Mouse (Mus musculus): Measurements from ENCODE around the gene Disp1. TPM values are rescaled to one million over a fixed set of nuclear protein-coding genes. Genes with fewer than 3 reads are reported as not detected.

Disp1 gene
- polyA plus RNA-seq, 1 experiment from 2014 or later, result 7.5 TPM

- Histone ChIP-seq H3K9me3 (ENCODE audit: control insufficient read depth, low read length) (no peaks in the 10 kb centered on the region), H3K36me3 (ENCODE audit: control insufficient read depth, insufficient read depth, low read length) (no peaks in the 10 kb centered on the region), H3K4me1 (ENCODE audit: control insufficient read depth, insufficient read depth, low read depth, low read length) (no peaks in the 10 kb centered on the region), H3K27ac (ENCODE audit: low read depth, low read length) (no peak overlapping the region), H3K9ac (ENCODE audit: low read depth, low read length) (no peak overlapping the region), H3K4me3 (ENCODE audit: low read length) (no peak overlapping the region), H3K27me3 (replicated peaks; ENCODE audit: control insufficient read depth, insufficient read depth, low read length) (no peaks in the 10 kb centered on the region), H3K4me2 (ENCODE audit: low read length) (no peak overlapping the region)
- WGBS, result 72% methylated on average over 6 of the region's 6 CpGs
- ATAC-seq, result no peak
Observed at GRCm38 (mm10) chr1:183212757-183213211, 8.5 kb downstream of the Disp1 start.

GRCm38 (mm10) chr1:183210115-183210514, 11.2 kb downstream of the Disp1 start:
- Histone ChIP-seq H3K9ac (ENCODE audit: low read depth, low read length) (no peak overlapping the region), H3K27ac (ENCODE audit: low read depth, low read length) (no peak overlapping the region), H3K4me3 (ENCODE audit: low read length) (no peak overlapping the region), H3K9me3 (ENCODE audit: control insufficient read depth, low read length) (no peaks in the 10 kb centered on the region), H3K4me2 (ENCODE audit: low read length) (no peak overlapping the region), H3K4me1 (ENCODE audit: control insufficient read depth, insufficient read depth, low read depth, low read length) (no peaks in the 10 kb centered on the region), H3K36me3 (ENCODE audit: control insufficient read depth, insufficient read depth, low read length) (no peaks in the 10 kb centered on the region), H3K27me3 (replicated peaks; ENCODE audit: control insufficient read depth, insufficient read depth, low read length) (no peaks in the 10 kb centered on the region)
- ATAC-seq, result no peak
- 89% methylated on average over 8 of the region's 8 CpGs for WGBS

GRCm38 (mm10) chr1:183207623-183208022, 13.7 kb downstream of the Disp1 start:
- no peaks in the 10 kb centered on the region for H3K4me1 ChIP-seq (ENCODE audit: control insufficient read depth, insufficient read depth, low read depth, low read length)
- no peak overlapping the region for H3K27ac ChIP-seq (ENCODE audit: low read depth, low read length)
- H3K9me3 ChIP-seq (ENCODE audit: control insufficient read depth, low read length), result no peaks in the 10 kb centered on the region
- H3K27me3 ChIP-seq (replicated peaks; ENCODE audit: control insufficient read depth, insufficient read depth, low read length), result no peaks in the 10 kb centered on the region
- H3K4me2 ChIP-seq (ENCODE audit: low read length), result no peak overlapping the region
- 93% methylated on average over 6 of the region's 6 CpGs for WGBS
- ATAC-seq, result no peak
- no peak overlapping the region for H3K9ac ChIP-seq (ENCODE audit: low read depth, low read length)
- H3K36me3 ChIP-seq (ENCODE audit: control insufficient read depth, insufficient read depth, low read length), result no peaks in the 10 kb centered on the region
- no peak overlapping the region for H3K4me3 ChIP-seq (ENCODE audit: low read length)

- no peaks in the 10 kb centered on the region for H3K36me3 ChIP-seq (ENCODE audit: control insufficient read depth, insufficient read depth, low read length)
- H3K9ac ChIP-seq (ENCODE audit: low read depth, low read length), result no peak overlapping the region
- H3K9me3 ChIP-seq (ENCODE audit: control insufficient read depth, low read length), result no peaks in the 10 kb centered on the region
- H3K4me3 ChIP-seq (ENCODE audit: low read length), result no peak overlapping the region
- no peaks in the 10 kb centered on the region for H3K4me1 ChIP-seq (ENCODE audit: control insufficient read depth, insufficient read depth, low read depth, low read length)
- H3K4me2 ChIP-seq (ENCODE audit: low read length), result no peak overlapping the region
- no peaks in the 10 kb centered on the region for H3K27me3 ChIP-seq (replicated peaks; ENCODE audit: control insufficient read depth, insufficient read depth, low read length)
- 72% methylated on average over 3 of the region's 3 CpGs for WGBS
- no peak for ATAC-seq
- no peak overlapping the region for H3K27ac ChIP-seq (ENCODE audit: low read depth, low read length)
Observed at GRCm38 (mm10) chr1:183207141-183207540, 14.2 kb downstream of the Disp1 start.

GRCm38 (mm10) chr1:183200926-183201325, 20.4 kb downstream of the Disp1 start:
- Histone ChIP-seq H3K36me3 (ENCODE audit: control insufficient read depth, insufficient read depth, low read length) (no peaks in the 10 kb centered on the region), H3K9ac (ENCODE audit: low read depth, low read length) (no peak overlapping the region), H3K4me3 (ENCODE audit: low read length) (no peak overlapping the region), H3K4me1 (ENCODE audit: control insufficient read depth, insufficient read depth, low read depth, low read length) (no peaks in the 10 kb centered on the region), H3K27me3 (replicated peaks; ENCODE audit: control insufficient read depth, insufficient read depth, low read length) (no peaks in the 10 kb centered on the region), H3K4me2 (ENCODE audit: low read length) (no peak overlapping the region), H3K9me3 (ENCODE audit: control insufficient read depth, low read length) (no peaks in the 10 kb centered on the region), H3K27ac (ENCODE audit: low read depth, low read length) (no peak overlapping the region)
- ATAC-seq, result no peak
- 87% methylated on average over 5 of the region's 5 CpGs for WGBS

GRCm38 (mm10) chr1:183194763-183195162, 26.6 kb downstream of the Disp1 start:
- Histone ChIP-seq H3K4me2 (ENCODE audit: low read length) (no peak overlapping the region), H3K9ac (ENCODE audit: low read depth, low read length) (no peak overlapping the region), H3K4me3 (ENCODE audit: low read length) (no peak overlapping the region), H3K27me3 (replicated peaks; ENCODE audit: control insufficient read depth, insufficient read depth, low read length) (no peaks in the 10 kb centered on the region), H3K27ac (ENCODE audit: low read depth, low read length) (no peak overlapping the region), H3K4me1 (ENCODE audit: control insufficient read depth, insufficient read depth, low read depth, low read length) (no peaks in the 10 kb centered on the region; the same call in 1 of the 2 replicates), H3K36me3 (ENCODE audit: control insufficient read depth, insufficient read depth, low read length) (no peaks in the 10 kb centered on the region), H3K9me3 (ENCODE audit: control insufficient read depth, low read length) (no peaks in the 10 kb centered on the region)
- ATAC-seq, result no peak
- WGBS, result 83% methylated on average over 18 of the region's 18 CpGs

- no peak overlapping the region for H3K27ac ChIP-seq (ENCODE audit: low read depth, low read length)
- no peaks in the 10 kb centered on the region for H3K36me3 ChIP-seq (ENCODE audit: control insufficient read depth, insufficient read depth, low read length)
- H3K4me3 ChIP-seq (ENCODE audit: low read length), result no peak overlapping the region
- no peak overlapping the region for H3K4me2 ChIP-seq (ENCODE audit: low read length)
- H3K9me3 ChIP-seq (ENCODE audit: control insufficient read depth, low read length), result no peaks in the 10 kb centered on the region
- no peak for ATAC-seq
- H3K27me3 ChIP-seq (replicated peaks; ENCODE audit: control insufficient read depth, insufficient read depth, low read length), result no peaks in the 10 kb centered on the region
- no peak overlapping the region for H3K9ac ChIP-seq (ENCODE audit: low read depth, low read length)
- H3K4me1 ChIP-seq (ENCODE audit: control insufficient read depth, insufficient read depth, low read depth, low read length), result no peaks in the 10 kb centered on the region; the same call in 1 of the 2 replicates
- 78% methylated on average over 5 of the region's 5 CpGs for WGBS
Observed at GRCm38 (mm10) chr1:183194151-183194550, 27.2 kb downstream of the Disp1 start.

GRCm38 (mm10) chr1:183191398-183191797, 29.9 kb downstream of the Disp1 start:
- 49% methylated on average over 10 of the region's 10 CpGs for WGBS

GRCm38 (mm10) chr1:183190456-183190855, 30.9 kb downstream of the Disp1 start:
- WGBS, result 65% methylated on average over 9 of the region's 9 CpGs
- Histone ChIP-seq H3K27me3 (replicated peaks; ENCODE audit: control insufficient read depth, insufficient read depth, low read length) (no peaks in the 10 kb centered on the region), H3K4me1 (ENCODE audit: control insufficient read depth, insufficient read depth, low read depth, low read length) (no peaks in the 10 kb centered on the region; the same call in 1 of the 2 replicates), H3K9ac (ENCODE audit: low read depth, low read length) (no peak overlapping the region), H3K4me2 (ENCODE audit: low read length) (no peak overlapping the region), H3K36me3 (ENCODE audit: control insufficient read depth, insufficient read depth, low read length) (no peaks in the 10 kb centered on the region), H3K9me3 (ENCODE audit: control insufficient read depth, low read length) (no peaks in the 10 kb centered on the region), H3K4me3 (ENCODE audit: low read length) (no peak overlapping the region), H3K27ac (ENCODE audit: low read depth, low read length) (no peak overlapping the region)
- ATAC-seq, result no peak

More at GRCm38 (mm10) chr1:183191398-183191797, 29.9 kb downstream of the Disp1 start:
- H3K36me3 ChIP-seq (ENCODE audit: control insufficient read depth, insufficient read depth, low read length), result no peaks in the 10 kb centered on the region
- H3K4me1 ChIP-seq (ENCODE audit: control insufficient read depth, insufficient read depth, low read depth, low read length), result no peaks in the 10 kb centered on the region; the same call in 1 of the 2 replicates
- no peak overlapping the region for H3K27ac ChIP-seq (ENCODE audit: low read depth, low read length)
- H3K27me3 ChIP-seq (replicated peaks; ENCODE audit: control insufficient read depth, insufficient read depth, low read length), result no peaks in the 10 kb centered on the region
- H3K9ac ChIP-seq (ENCODE audit: low read depth, low read length), result no peak overlapping the region
- no peak overlapping the region for H3K4me3 ChIP-seq (ENCODE audit: low read length)
- ATAC-seq, result no peak
- H3K9me3 ChIP-seq (ENCODE audit: control insufficient read depth, low read length), result no peaks in the 10 kb centered on the region
- H3K4me2 ChIP-seq (ENCODE audit: low read length), result no peak overlapping the region

All from hindbrain, embryonic 16.5 days (tissue).